Mouse (Mus musculus) MEL (cell line): ENCODE measurements around the gene 3110082I17Rik.

ENCODE experiments used
- CTCF ChIP-seq, 3 experiments: IDR thresholded peaks in 2 of 3; conservative IDR thresholded peaks in 1 of 3; 2 replicates each; pipeline ENCODE4 v1.5.1; 2011 to 2012; ENCODE audit warnings: low read length in 3 of 3, low read depth in 2 of 3, mild to moderate bottlenecking in 2 of 3, improper control_type of control experiment in 1 of 3, inconsistent platforms in 1 of 3, mixed read lengths in 1 of 3, moderate library complexity in 1 of 3; ENCODE audit not compliant: control insufficient read depth in 1 of 3, insufficient read depth in 1 of 3, poor library complexity in 1 of 3, severe bottlenecking in 1 of 3
- EP300 ChIP-seq, 2 experiments: IDR thresholded peaks; 2 replicates each; pipeline ENCODE4 v1.6.1; 2011; ENCODE audit warnings: improper control_type of control experiment in 2 of 2, low read length in 2 of 2, low read depth in 1 of 2, mild to moderate bottlenecking in 1 of 2
- ETS1 ChIP-seq: IDR thresholded peaks from 2 replicates; pipeline ENCODE4 v1.6.1; 2012; ENCODE audit warnings: low read depth, mild to moderate bottlenecking, inconsistent platforms, low read length, improper control_type of control experiment, moderate library complexity
- GABPA ChIP-seq: IDR thresholded peaks from 2 replicates; pipeline ENCODE4 v1.6.1; 2012; ENCODE audit warnings: low read depth, mild to moderate bottlenecking, inconsistent platforms, low read length, improper control_type of control experiment, moderate library complexity
- GATA1 ChIP-seq: IDR thresholded peaks from 2 replicates; pipeline ENCODE4 v1.6.1; 2011; ENCODE audit warnings: low read depth, low read length, improper control_type of control experiment
- HCFC1 ChIP-seq: IDR thresholded peaks from 2 replicates; pipeline ENCODE4 v1.6.1; 2012; ENCODE audit warnings: low read depth, mild to moderate bottlenecking, inconsistent platforms, low read length, improper control_type of control experiment, moderate library complexity
- KAT2A ChIP-seq: conservative IDR thresholded peaks from 2 replicates; pipeline ENCODE4 v1.6.1; 2012; ENCODE audit warnings: low read depth, low read length, improper control_type of control experiment, inconsistent platforms
- MAX ChIP-seq: IDR thresholded peaks from 2 replicates; pipeline ENCODE4 v1.6.1; 2011; ENCODE audit warnings: low read length, improper control_type of control experiment
- NRF1 ChIP-seq: IDR thresholded peaks from 2 replicates; pipeline ENCODE4 v1.6.1; 2014; ENCODE audit warnings: low read depth, mild to moderate bottlenecking, inconsistent platforms, low read length, improper control_type of control experiment, moderate library complexity; ENCODE audit not compliant: poor library complexity, insufficient read depth, severe bottlenecking
- POLR2A ChIP-seq, 2 experiments: IDR thresholded peaks; 2 replicates each; pipeline ENCODE4 v1.6.1; 2011 to 2012; ENCODE audit warnings: low read length in 2 of 2, mild to moderate bottlenecking in 2 of 2, control low read depth in 1 of 2, improper control_type of control experiment in 1 of 2, low read depth in 1 of 2, moderate library complexity in 1 of 2; ENCODE audit not compliant: control insufficient read depth in 1 of 2, insufficient read depth in 1 of 2, poor library complexity in 1 of 2
- SMC3 ChIP-seq: IDR thresholded peaks from 2 replicates; pipeline ENCODE4 v1.6.1; 2011; ENCODE audit warnings: low read depth, low read length, improper control_type of control experiment
- UBTF ChIP-seq: IDR thresholded peaks from 2 replicates; pipeline ENCODE4 v1.6.1; 2012; ENCODE audit warnings: low read depth, mild to moderate bottlenecking, inconsistent platforms, low read length, improper control_type of control experiment, moderate library complexity, borderline replicate concordance; ENCODE audit not compliant: insufficient read depth
- ZC3H11A ChIP-seq: IDR thresholded peaks from 2 replicates; pipeline ENCODE4 v1.6.1; 2012; ENCODE audit warnings: low read depth, mild to moderate bottlenecking, inconsistent platforms, low read length, improper control_type of control experiment
- ZNF384 ChIP-seq: IDR thresholded peaks from 2 replicates; pipeline ENCODE4 v1.6.1; 2012; ENCODE audit warnings: low read depth, mild to moderate bottlenecking, inconsistent platforms, low read length, improper control_type of control experiment

GRCm38 (mm10) chr5:139402106-139402505, 58.2 kb downstream of the 3110082I17Rik start:
- TF ChIP-seq CTCF (IDR thresholded peaks at IDR 0.05 in 2 of 3, conservative IDR thresholded peaks at IDR 0.05 in 1 of 3; ENCODE audit: control insufficient read depth in 1 of 3, insufficient read depth in 1 of 3, low read depth in 2 of 3, low read length in 3 of 3, poor library complexity in 1 of 3, severe bottlenecking in 1 of 3) (no peak), ZC3H11A (no peak), ZNF384 (no peak), GABPA (no peak), POLR2A (IDR thresholded peaks at IDR 0.05; ENCODE audit: control insufficient read depth in 1 of 2, insufficient read depth in 1 of 2, low read depth in 1 of 2, low read length in 2 of 2, poor library complexity in 1 of 2) (no peak), SMC3 (no peak), GATA1 (no peak), UBTF (no peak), EP300 (IDR thresholded peaks at IDR 0.05; ENCODE audit: low read depth in 1 of 2, low read length in 2 of 2) (no peak), HCFC1 (no peak), KAT2A (no peak), MAX (no peak), NRF1 (no peak), ETS1 (no peak)
